Mouse (Mus musculus) embryonic facial prominence, embryonic 14.5 days (tissue): ENCODE measurements around the gene Zbtb16. TPM values are rescaled to one million over a fixed set of nuclear protein-coding genes. Genes with fewer than 3 reads are reported as not detected.

Experiments used
- ATAC-seq: fragments of 200-750 bp; cut with Nextera tagmentation; 2 replicates; pipeline ENCODE4 v1.8.0; 2017; ENCODE audit warnings: low read depth, moderate number of reproducible peaks, moderate TSS enrichment
- DNase-seq: peaks from one replicate; pipeline ENCODE4 v3.0.0-alpha.2; 2015; ENCODE audit warnings: low spot score
- H3K27ac ChIP-seq: fragments of 300-500 bp; sonication (generic); replicated peaks from 2 replicates; pipeline ENCODE4 v1.5.1; 2014; ENCODE audit warnings: low read depth, mild to moderate bottlenecking, low read length, moderate library complexity
- H3K27me3 ChIP-seq: fragments of 300-500 bp; sonication (generic); replicated peaks from 2 replicates; pipeline ENCODE4 v1.6.1; 2014; ENCODE audit warnings: low read length; ENCODE audit not compliant: control insufficient read depth, insufficient read depth
- H3K36me3 ChIP-seq: fragments of 300-500 bp; sonication (generic); 2 replicates; pipeline ENCODE4 v1.6.1; 2014; ENCODE audit warnings: low read length, mixed read lengths; ENCODE audit not compliant: control insufficient read depth, insufficient read depth
- H3K4me1 ChIP-seq: fragments of 300-500 bp; sonication (generic); 2 replicates; pipeline ENCODE4 v1.6.1; 2014; ENCODE audit warnings: antibody characterized with exemption, low read length; ENCODE audit not compliant: control insufficient read depth, insufficient read depth
- H3K4me2 ChIP-seq: fragments of 300-500 bp; sonication (generic); 2 replicates; pipeline ENCODE4 v1.6.1; 2014; ENCODE audit warnings: low read depth, mild to moderate bottlenecking, low read length, moderate library complexity, mixed read lengths
- H3K4me3 ChIP-seq: fragments of 300-500 bp; sonication (generic); 2 replicates; pipeline ENCODE4 v1.5.1; 2014; ENCODE audit warnings: low read depth, mild to moderate bottlenecking, low read length
- H3K9ac ChIP-seq: fragments of 300-500 bp; sonication (generic); 2 replicates; pipeline ENCODE4 v1.6.1; 2014; ENCODE audit warnings: low read depth, mild to moderate bottlenecking, low read length, moderate library complexity, mixed read lengths
- H3K9me3 ChIP-seq: fragments of 300-500 bp; sonication (generic); 2 replicates; pipeline ENCODE4 v1.6.1; 2016; ENCODE audit warnings: low read length; ENCODE audit not compliant: control insufficient read depth
- WGBS: fragments of 180-500 bp; shearing (Covaris S2); extraction: QIAGEN DNeasy Blood & Tissue Kit; methylation state at CpG from one replicate; pipeline ENCODE4 v1.1.7; 2014; 5-methylcytosine and 5-hydroxymethylcytosine counted together
- polyA plus RNA-seq: library from polyadenylated mRNA; unstranded; fragments of >200 nt; fragmentation: Nextera tagmentation; extraction: Ambion mirVana; gene quantifications from 2 replicates; pipeline ENCODE4 v1.2.1, GENCODE M21; 2014

The Zbtb16 gene
- polyA plus RNA-seq, 1 experiment from 2014 or later: 4.1 TPM

- H3K4me2 ChIP-seq: no peak within 1 kb of the TSS
- no peak within 1 kb of the TSS for H3K4me3 ChIP-seq
- no peaks in the 10 kb centered on the region for H3K9me3 ChIP-seq
- no peaks in the 10 kb centered on the region for H3K4me1 ChIP-seq
- no peaks in the 10 kb centered on the region; the same call in 1 of the 2 replicates for H3K27me3 ChIP-seq
- ATAC-seq (no peak; the same call in 1 of the 2 replicates), DNase-seq (peak; percentile 65)
- H3K27ac ChIP-seq: 0 out of 2 replicates have a peak within 1 kb of the TSS, but pooled peaks have one; percentile 3
- H3K9ac ChIP-seq: no peak within 1 kb of the TSS
- WGBS: 18% methylated on average over 8 of the region's 8 CpGs
- H3K36me3 ChIP-seq: no peaks in the 10 kb centered on the region
These were observed 231.0 kb downstream of the Zbtb16 start, which contains the start of gene Nnmt for GRCm38 (mm10) chr9:48604939-48605598. Nnmt (minus strand) TSS chr9:48605153.

Other genes with a start within 250 kb of the Zbtb16 start
- 12.8 and 18.0 TPM in 2 replicates for gene Nnmt, start 231.1 kb downstream of the Zbtb16 start, polyA plus RNA-seq
- 3.4 and 4.4 TPM in 2 replicates for gene Htr3a, start 74.9 kb upstream of the Zbtb16 start, polyA plus RNA-seq
- 1.1 TPM in 2 replicates for gene Htr3b, start 128.8 kb upstream of the Zbtb16 start, polyA plus RNA-seq
- 36.2 and 40.3 TPM in 2 replicates for gene Usp28, start 149.2 kb upstream of the Zbtb16 start, polyA plus RNA-seq
- gene Zw10, start 219.4 kb upstream of the Zbtb16 start, polyA plus RNA-seq: 32.5 and 33.2 TPM in 2 replicates
- 1.4 TPM in 2 replicates for gene Tmprss5, start 245.0 kb upstream of the Zbtb16 start, polyA plus RNA-seq